In the genomic region with DNA sequence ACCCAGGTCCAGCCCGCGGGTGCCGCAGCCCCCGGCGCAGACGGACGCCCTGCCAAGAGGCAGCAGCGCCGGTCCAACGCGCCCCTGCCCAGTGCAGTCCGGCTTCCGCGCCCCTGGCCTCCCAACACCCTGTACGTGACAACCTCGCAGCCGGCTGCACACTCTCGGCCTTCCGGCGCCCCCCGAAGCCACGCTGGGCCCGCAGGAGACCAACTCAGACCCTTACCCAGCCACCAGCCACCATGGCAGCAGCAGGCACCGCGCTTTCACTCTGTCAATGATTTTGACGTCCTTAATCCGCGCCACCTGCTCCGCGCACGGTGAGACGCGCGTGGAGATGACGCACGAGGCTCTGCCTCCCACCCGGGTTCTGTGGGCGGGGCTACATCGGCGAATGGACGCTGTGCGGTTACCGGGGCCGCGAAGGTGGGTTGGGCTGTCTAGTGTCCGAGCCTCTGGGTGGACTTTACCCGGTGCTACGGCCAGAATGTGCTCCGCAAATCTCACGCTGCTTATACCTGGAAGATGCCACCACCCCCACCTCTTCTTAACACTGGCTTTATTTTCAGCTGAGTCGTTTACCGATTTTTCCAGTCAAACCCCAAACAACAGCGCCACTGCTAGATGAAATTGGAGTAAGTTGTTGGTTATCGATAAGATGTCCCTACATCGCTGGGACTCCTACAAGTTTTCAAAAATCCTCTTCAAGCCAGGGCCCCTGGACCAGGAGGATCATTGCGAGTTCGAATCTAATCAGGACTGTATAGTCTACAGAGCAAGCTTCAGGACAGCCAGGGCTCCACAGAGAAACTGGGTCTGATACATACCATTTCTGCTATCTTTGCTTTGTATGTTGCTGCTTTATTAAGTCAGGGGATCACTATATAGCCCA, we compare ENCODE assay signal across 7 mouse cellular contexts. TPM values are rescaled to one million over a fixed set of nuclear protein-coding genes. Genes with fewer than 3 reads are reported as not detected.
DNase-seq lines count a peak whose midpoint lies in the region; ATAC-seq lines count a peak whose summit lies in the region.

A gene (minus strand): TSS at position 354 of the 892 bp plus-strand sequence.

- peaks cover 23% of the 10 kb centered on the region for H3K4me1 ChIP-seq in embryonic facial prominence, embryonic 10.5 days
- H3K4me1 ChIP-seq in limb, embryonic 10.5 days = peaks cover 24% of the 10 kb centered on the region
- peaks cover 25% of the 10 kb centered on the region for H3K4me1 ChIP-seq in midbrain, embryonic 13.5 days (replicated peaks)

- H3K27ac ChIP-seq in embryonic facial prominence, embryonic 10.5 days (replicated peaks) = peak within 1 kb of the TSS; percentile 87
- peak within 1 kb of the TSS; percentile 88 for H3K27ac ChIP-seq in limb, embryonic 10.5 days
- H3K27ac ChIP-seq in midbrain, embryonic 13.5 days = peak within 1 kb of the TSS; percentile 74

- no peaks in the 10 kb centered on the region for H3K27me3 ChIP-seq in embryonic facial prominence, embryonic 10.5 days (replicated peaks; ENCODE audit: low read depth, poor library complexity, severe bottlenecking)
- H3K27me3 ChIP-seq in limb, embryonic 10.5 days (ENCODE audit: low read depth, poor library complexity, severe bottlenecking) = no peaks in the 10 kb centered on the region
- peaks cover 4% of the 10 kb centered on the region; the same call in 1 of the 2 replicates for H3K27me3 ChIP-seq in midbrain, embryonic 13.5 days

- H3K4me3 ChIP-seq in embryonic facial prominence, embryonic 10.5 days = peak within 1 kb of the TSS; percentile 98
- H3K4me3 ChIP-seq in limb, embryonic 10.5 days = peak within 1 kb of the TSS; percentile 100
- peak within 1 kb of the TSS; percentile 99 for H3K4me3 ChIP-seq in midbrain, embryonic 13.5 days (replicated peaks)

- WGBS in embryonic facial prominence, embryonic 10.5 days = under 1% methylated on average over 57 of the region's 57 CpGs
- WGBS in limb, embryonic 10.5 days = 1% methylated on average over 57 of the region's 57 CpGs
- WGBS in midbrain, embryonic 13.5 days = under 1% methylated on average over 57 of the region's 57 CpGs

- peak within 1 kb of the TSS; percentile 96 for H3K9ac ChIP-seq in midbrain, embryonic 13.5 days (replicated peaks)

- no peaks in the 10 kb centered on the region for H3K9me3 ChIP-seq in embryonic facial prominence, embryonic 10.5 days
- H3K9me3 ChIP-seq in limb, embryonic 10.5 days (replicated peaks) = no peaks in the 10 kb centered on the region
- no peaks in the 10 kb centered on the region for H3K9me3 ChIP-seq in midbrain, embryonic 13.5 days

- peaks cover 28% of the 10 kb centered on the region for H3K36me3 ChIP-seq in embryonic facial prominence, embryonic 10.5 days (replicated peaks)
- H3K36me3 ChIP-seq in limb, embryonic 10.5 days = peaks cover 31% of the 10 kb centered on the region
- H3K36me3 ChIP-seq in midbrain, embryonic 13.5 days = peaks cover 23% of the 10 kb centered on the region

- DNase-seq in adrenal gland, postnatal 10 days = peak; percentile 96
- peak; percentile 94 for DNase-seq in embryonic facial prominence, embryonic 10.5 days (ENCODE audit: low spot score)
- peak; percentile 94 for DNase-seq in kidney, adult 11 months
- DNase-seq in limb, embryonic 10.5 days (ENCODE audit: low spot score) = peak; percentile 97
- DNase-seq in spleen, adult 12 weeks (ENCODE audit: low spot score) = peak; percentile 93

- ATAC-seq in granulocyte monocyte progenitor cell, adult 5-6 weeks (replicated peaks; ENCODE audit: poor library complexity, severe bottlenecking) = peak; percentile 98
- ATAC-seq in midbrain, embryonic 13.5 days = peak; percentile 93

- peak within 1 kb of the TSS; percentile 97 for H3K4me2 ChIP-seq in midbrain, embryonic 13.5 days (replicated peaks)

RNA-seq across cellular contexts. Expression of the gene that starts here (rescaled TPM):
- total RNA-seq in adrenal gland, postnatal 10 days (2021) = 10 to 100 TPM; 77.3 to 78.7 TPM
- polyA plus RNA-seq in embryonic facial prominence, embryonic 10.5 days (2016; fragmentation: Nextera tagmentation; extraction: Ambion mirVana) = 47.3 and 50.7 TPM in 2 replicates
- total RNA-seq in granulocyte monocyte progenitor cell, adult 5-6 weeks (2014; fragmentation: Nextera tagmentation) = 25.4 and 27.2 TPM in 2 replicates
- total RNA-seq in granulocyte monocyte progenitor cell, adult 5-6 weeks (2017) = 31.6 and 34.3 TPM in 2 replicates
- 52.1 and 53.8 TPM in 2 replicates for polyA plus RNA-seq in limb, embryonic 10.5 days (2016; fragmentation: Nextera tagmentation; extraction: Ambion mirVana)
- 41.0 and 44.3 TPM in 2 replicates for polyA plus RNA-seq in midbrain, embryonic 13.5 days (2015; fragmentation: Nextera tagmentation; extraction: Ambion mirVana)

Comparison
In these comparisons a context has a peak if more than half of its experiments do, and no peak if none do; other contexts are left out.
1. Peak in every context shown above with its lines: DNase-seq, ATAC-seq, H3K4me3 ChIP-seq and H3K27ac ChIP-seq.